Mouse (Mus musculus) heart, postnatal 0 days (tissue): ENCODE results near the gene St3gal3. TPM values are rescaled to one million over a fixed set of nuclear protein-coding genes. Genes with fewer than 3 reads are reported as not detected.
A peak's percentile ranks its signal among the peaks of the same experiment; 100 is the strongest.

ENCODE experiments used
- ATAC-seq: fragments of 200-750 bp; cut with Nextera tagmentation; 2 replicates; pipeline ENCODE4 v1.8.0; 2017; ENCODE audit warnings: low read depth, moderate number of reproducible peaks, moderate library complexity; ENCODE audit not compliant: insufficient read depth
- DNase-seq: peaks from one replicate; pipeline ENCODE4 v3.0.0-alpha.2; 2016; ENCODE audit warnings: low spot score
- H3K27ac ChIP-seq: fragments of 300-500 bp; sonication (generic); 2 replicates; pipeline ENCODE4 v1.5.1; 2014; ENCODE audit warnings: low read depth, mild to moderate bottlenecking
- H3K27me3 ChIP-seq: fragments of 300-500 bp; sonication (generic); 2 replicates; pipeline ENCODE4 v1.6.1; 2014; ENCODE audit warnings: low read length, mixed read lengths; ENCODE audit not compliant: control insufficient read depth, insufficient read depth
- H3K36me3 ChIP-seq: fragments of 300-500 bp; sonication (generic); replicated peaks from 2 replicates; pipeline ENCODE4 v1.6.1; 2014; ENCODE audit warnings: low read length, mixed read lengths; ENCODE audit not compliant: control insufficient read depth, insufficient read depth
- H3K4me1 ChIP-seq: fragments of 300-500 bp; sonication (generic); 2 replicates; pipeline ENCODE4 v1.6.1; 2014; ENCODE audit warnings: antibody characterized with exemption; ENCODE audit not compliant: control insufficient read depth, insufficient read depth
- H3K4me2 ChIP-seq: fragments of 300-500 bp; sonication (generic); 2 replicates; pipeline ENCODE4 v1.6.1; 2014; ENCODE audit warnings: low read depth, mild to moderate bottlenecking, low read length, moderate library complexity
- H3K4me3 ChIP-seq: fragments of 300-500 bp; sonication (generic); 2 replicates; pipeline ENCODE4 v1.5.1; 2014; ENCODE audit warnings: low read depth, low read length
- H3K9ac ChIP-seq: fragments of 300-500 bp; sonication (generic); replicated peaks from 2 replicates; pipeline ENCODE4 v1.6.1; 2014; ENCODE audit warnings: low read depth, low read length, mixed read lengths
- H3K9me3 ChIP-seq: fragments of 300-500 bp; sonication (generic); replicated peaks from 2 replicates; pipeline ENCODE4 v1.6.1; 2016; ENCODE audit warnings: low read length; ENCODE audit not compliant: control insufficient read depth
- CTCF ChIP-seq: IDR thresholded peaks from 2 replicates; pipeline ENCODE4 v1.5.1; 2016; ENCODE audit warnings: antibody characterized with exemption, control low read depth, low read depth
- EP300 ChIP-seq: IDR thresholded peaks from 2 replicates; pipeline ENCODE4 v1.6.1; 2016; ENCODE audit warnings: antibody characterized with exemption, low read depth
- WGBS: fragments of 180-500 bp; shearing (Covaris S2); extraction: QIAGEN DNeasy Blood & Tissue Kit; methylation state at CpG from one replicate; pipeline ENCODE4 v1.1.7; 2014; 5-methylcytosine and 5-hydroxymethylcytosine counted together
- polyA plus RNA-seq: library from polyadenylated mRNA; unstranded; fragments of >200 nt; fragmentation: Nextera tagmentation; extraction: Ambion mirVana; gene quantifications from 2 replicates; pipeline ENCODE4 v1.2.1, GENCODE M21; 2015
- total RNA-seq: library from RNA; depleted of rRNA; stranded (reverse); fragments of >200 nt; gene quantifications from 2 replicates; pipeline ENCODE4 v1.2.3, GENCODE M21; 2014; ENCODE audit warnings: low replicate concordance

Gene St3gal3
- total and polyA plus RNA-seq, 2 experiments from 2014 or later: 8.2 to 44.5 TPM

DNA sequence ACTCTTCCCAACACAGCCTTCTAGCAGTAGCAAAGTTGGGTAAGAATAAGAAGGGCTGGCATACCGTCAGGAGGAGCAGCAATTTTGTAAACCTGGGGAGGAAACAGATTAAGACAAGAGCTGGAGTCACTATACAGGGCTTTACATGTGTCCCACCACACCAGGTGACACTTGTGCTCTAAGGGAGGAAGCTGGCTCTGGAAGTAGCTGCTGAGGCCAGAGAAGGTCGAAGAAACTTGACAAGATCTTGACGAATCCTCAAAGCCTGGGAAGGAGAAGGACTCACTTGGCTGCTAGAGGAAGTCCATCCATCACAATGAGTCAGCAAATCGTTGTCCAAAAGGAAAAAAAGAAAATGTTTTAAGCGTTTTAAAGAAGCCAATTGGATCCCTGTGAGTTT, 218.3 kb downstream of the St3gal3 start:
- H3K9ac ChIP-seq: no peak overlapping the region
- no peaks in the 10 kb centered on the region for H3K27me3 ChIP-seq
- 63% methylated on average over 5 of the region's 5 CpGs for WGBS
- no peaks in the 10 kb centered on the region for H3K9me3 ChIP-seq
- H3K4me1 ChIP-seq: peaks cover 40% of the 10 kb centered on the region
- no peak overlapping the region for H3K27ac ChIP-seq
- ATAC-seq (no peak), DNase-seq (no peak)
- H3K36me3 ChIP-seq: peaks cover 8% of the 10 kb centered on the region; the same call in 1 of the 2 replicates
- TF ChIP-seq CTCF (no peak), EP300 (no peak)
- no peak overlapping the region for H3K4me2 ChIP-seq
- no peak overlapping the region for H3K4me3 ChIP-seq

DNA sequence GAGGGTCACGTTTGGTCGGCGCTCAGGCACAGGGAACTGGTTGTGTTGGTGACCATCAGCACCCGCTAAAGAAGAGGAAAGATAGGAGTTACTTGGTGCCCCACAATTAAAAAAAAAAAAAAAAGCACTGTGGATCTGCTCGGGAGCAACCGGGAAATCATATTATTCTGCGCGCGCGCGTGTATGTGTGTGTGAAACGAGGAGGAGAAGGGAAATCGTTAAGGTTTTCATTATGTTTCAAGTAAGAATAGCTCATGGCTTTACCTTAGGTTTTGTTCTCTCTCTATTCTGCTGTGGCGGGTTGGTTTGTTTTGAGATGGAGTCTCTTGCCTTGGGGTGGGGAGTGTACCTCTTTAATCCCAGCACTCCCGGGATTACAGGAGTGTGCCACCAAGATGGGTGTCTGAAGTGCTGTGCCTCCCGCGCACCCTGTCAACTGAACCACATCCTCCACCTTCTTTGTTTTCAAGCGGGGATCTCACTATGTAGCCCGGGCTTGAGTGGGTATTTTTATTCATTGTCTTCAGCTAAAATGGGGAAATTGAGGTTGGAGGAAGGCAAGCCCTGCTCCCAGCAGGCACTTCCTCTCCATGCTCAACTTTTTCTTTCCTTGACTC, 219.1 kb downstream of the St3gal3 start:
- ATAC-seq (no peak), DNase-seq (no peak)
- H3K9ac ChIP-seq: peak overlapping the region; percentile 72
- no peaks in the 10 kb centered on the region for H3K9me3 ChIP-seq
- peak overlapping the region; percentile 75 for H3K4me2 ChIP-seq
- H3K36me3 ChIP-seq: peaks cover 16% of the 10 kb centered on the region
- peaks cover 40% of the 10 kb centered on the region for H3K4me1 ChIP-seq
- H3K4me3 ChIP-seq: peak overlapping the region; percentile 72
- no peaks in the 10 kb centered on the region for H3K27me3 ChIP-seq
- WGBS: 3% methylated on average over 19 of the region's 19 CpGs
- TF ChIP-seq CTCF (no peak), EP300 (no peak)
- H3K27ac ChIP-seq: peak overlapping the region; percentile 83

DNA sequence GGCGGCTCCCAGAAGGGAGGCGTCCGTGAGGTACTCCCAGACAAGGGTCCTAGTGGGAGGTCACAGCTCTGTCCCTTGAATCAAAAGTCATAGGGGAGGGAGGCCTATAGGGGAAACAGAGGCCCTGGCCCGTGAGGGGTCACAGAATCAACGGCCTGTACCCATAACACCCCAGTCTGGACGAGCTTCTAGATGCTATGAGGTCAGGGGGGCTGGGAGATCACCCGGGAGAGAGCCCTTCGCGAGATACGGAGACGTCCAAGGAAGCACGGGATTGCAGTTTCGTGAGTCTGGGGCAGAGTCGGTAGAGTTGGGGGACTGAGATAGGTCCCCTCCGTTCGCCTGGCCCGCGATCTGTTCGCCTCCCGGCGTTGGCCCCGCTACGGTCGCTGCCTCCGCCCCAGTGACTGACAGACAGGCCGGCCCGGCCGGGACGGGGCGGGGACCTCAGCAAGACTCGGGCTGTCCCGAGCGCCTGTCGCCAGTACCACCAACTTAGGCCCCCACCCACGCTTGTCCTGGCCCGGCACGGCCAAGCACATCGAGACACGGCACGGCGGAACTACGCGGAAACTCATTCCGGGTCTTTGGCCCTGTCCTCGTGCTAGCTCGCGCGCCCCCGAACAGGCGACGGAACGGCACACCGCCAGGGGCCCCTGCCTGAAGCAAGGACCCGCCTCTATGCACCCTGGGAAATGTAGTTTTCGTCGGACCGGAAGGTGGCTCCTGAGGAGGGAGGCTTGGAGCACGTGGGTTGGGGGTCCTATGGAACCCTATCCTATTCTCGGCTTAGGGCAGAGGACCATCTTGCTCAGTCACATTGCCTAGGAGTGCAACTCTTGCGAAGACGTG, 219.9 kb downstream of the St3gal3 start, which contains the start of gene Ipo13:
Ipo13 (minus strand) TSS at position 409 of the 852 bp plus-strand sequence.
- Histone ChIP-seq H3K36me3 (peaks cover 17% of the 10 kb centered on the region), H3K9ac (peak within 1 kb of the TSS; percentile 72), H3K27ac (peak within 1 kb of the TSS; percentile 83), H3K4me2 (peak within 1 kb of the TSS; percentile 75), H3K9me3 (no peaks in the 10 kb centered on the region), H3K4me3 (peak within 1 kb of the TSS; percentile 72), H3K27me3 (no peaks in the 10 kb centered on the region), H3K4me1 (peaks cover 41% of the 10 kb centered on the region)
- DNase-seq (peak; percentile 85), ATAC-seq (peak; percentile 88)
- TF ChIP-seq EP300 (peak; percentile 87), CTCF (0 out of 2 replicates have a peak, but pooled peaks have one; percentile 20)
- under 1% methylated on average over 60 of the region's 61 CpGs for WGBS

DNA sequence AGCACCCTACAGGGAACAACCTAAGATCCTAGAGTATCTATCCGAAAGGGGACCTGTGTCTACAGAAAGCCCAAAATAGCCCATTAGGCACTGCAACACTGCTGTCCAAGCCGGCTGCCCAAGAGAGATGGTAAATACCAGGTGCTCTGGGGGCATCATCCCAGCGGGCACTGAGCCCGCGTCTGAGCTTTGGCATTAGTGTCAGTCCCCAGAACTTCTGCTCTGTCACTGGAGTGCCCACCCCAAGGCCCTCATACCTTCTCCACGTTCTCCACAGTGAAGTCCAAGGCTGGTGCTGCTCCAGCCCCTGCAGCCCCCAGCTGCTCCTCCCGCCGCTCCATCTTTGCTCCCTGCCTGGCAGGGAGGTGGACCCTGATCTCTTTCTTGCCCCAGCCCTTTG, 220.7 kb downstream of the St3gal3 start:
- Histone ChIP-seq H3K4me1 (peaks cover 49% of the 10 kb centered on the region), H3K36me3 (peaks cover 17% of the 10 kb centered on the region), H3K4me2 (peak overlapping the region; percentile 75), H3K27me3 (no peaks in the 10 kb centered on the region), H3K27ac (no peak overlapping the region), H3K9ac (peak overlapping the region; percentile 72), H3K9me3 (no peaks in the 10 kb centered on the region), H3K4me3 (peak overlapping the region; percentile 72)
- DNase-seq (no peak), ATAC-seq (no peak)
- WGBS: 11% methylated on average over 8 of the region's 8 CpGs
- TF ChIP-seq EP300 (no peak), CTCF (no peak)

DNA sequence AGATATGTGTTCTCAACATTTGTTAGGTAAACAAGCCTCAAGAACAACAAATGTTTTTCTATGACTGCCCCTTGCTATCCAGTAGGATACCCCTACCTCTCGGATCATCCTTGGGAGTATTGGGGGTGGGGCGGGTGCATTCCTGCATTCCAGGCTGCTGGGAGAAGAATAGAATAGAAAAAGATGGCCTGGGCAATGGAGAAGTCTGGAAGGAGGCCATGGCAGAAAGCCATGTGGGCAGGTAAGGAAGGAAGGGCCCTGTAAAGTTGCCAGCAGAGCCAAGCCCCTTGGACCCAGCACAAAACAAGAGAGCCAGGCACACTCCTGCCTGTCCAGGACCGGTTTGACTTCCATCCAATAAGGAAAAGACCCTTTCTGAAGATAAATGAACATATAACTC, 221.3 kb downstream of the St3gal3 start:
- Histone ChIP-seq H3K9ac (no peak overlapping the region), H3K27ac (no peak overlapping the region), H3K9me3 (no peaks in the 10 kb centered on the region), H3K36me3 (peaks cover 17% of the 10 kb centered on the region), H3K4me3 (0 out of 2 replicates have a peak overlapping the region, but pooled peaks have one; percentile 72), H3K4me1 (peaks cover 48% of the 10 kb centered on the region), H3K4me2 (peak overlapping the region; percentile 75), H3K27me3 (no peaks in the 10 kb centered on the region)
- no peak for TF ChIP-seq CTCF
- TF ChIP-seq EP300: no peak
- ATAC-seq (no peak), DNase-seq (no peak)
- 41% methylated on average over 3 of the region's 3 CpGs for WGBS
